Comparison of ENCODE assay signal across 9 mouse cellular contexts in genomic region chr12:59039162-59039970, GRCm38 (mm10). TPM values are rescaled to one million over a fixed set of nuclear protein-coding genes. Genes with fewer than 3 reads are reported as not detected.
DNase-seq lines count a peak whose midpoint lies in the region; ATAC-seq and TF ChIP-seq lines count a peak whose summit lies in the region.
"Had no signal": no experiment of that assay in that cellular context is flagged by ENCODE, and none has a peak within 500 bp of the region (broad histone marks: within the 10 kb centered on the region; RNA-seq: fewer than 3 reads in every experiment).

No protein-coding gene starts in this region.

- H3K27me3 ChIP-seq in lung, embryonic 15.5 days: no peaks in the 10 kb centered on the region
- H3K27me3 ChIP-seq in hindbrain, embryonic 14.5 days (ENCODE audit: control insufficient read depth, insufficient read depth, low read length): no peaks in the 10 kb centered on the region
- H3K27me3 ChIP-seq in myocyte (ENCODE audit: control insufficient read depth, insufficient read depth, insufficient read length): no peaks in the 10 kb centered on the region

- H3K9me3 ChIP-seq in lung, embryonic 15.5 days: no peaks in the 10 kb centered on the region
- no peaks in the 10 kb centered on the region for H3K9me3 ChIP-seq in hindbrain, embryonic 14.5 days (ENCODE audit: control insufficient read depth, low read length)

- peak; percentile 43; the same call in 1 of the 2 replicates for ATAC-seq in lung, embryonic 15.5 days (ENCODE audit: borderline replicate concordance, extremely low read depth, low FRiP score, low TSS enrichment)
- ATAC-seq in hindbrain, embryonic 14.5 days (ENCODE audit: low FRiP score): no peak; the same call in 1 of the 2 replicates

- peaks cover 19% of the 10 kb centered on the region for H3K36me3 ChIP-seq in lung, embryonic 15.5 days
- H3K36me3 ChIP-seq in hindbrain, embryonic 14.5 days (replicated peaks; ENCODE audit: control insufficient read depth, insufficient read depth): peaks cover 26% of the 10 kb centered on the region
- peaks cover 8% of the 10 kb centered on the region for H3K36me3 ChIP-seq in myocyte (ENCODE audit: control insufficient read depth, insufficient read depth)

- H3K4me1 ChIP-seq in lung, embryonic 15.5 days: peaks cover 20% of the 10 kb centered on the region
- peaks cover 10% of the 10 kb centered on the region for H3K4me1 ChIP-seq in bone marrow macrophage, adult 2 months (ENCODE audit: control insufficient read depth, insufficient read depth, low read length)
- no peaks in the 10 kb centered on the region for H3K4me1 ChIP-seq in hindbrain, embryonic 14.5 days (replicated peaks; ENCODE audit: control insufficient read depth, insufficient read depth, low read length)

- 64% methylated on average over 10 of the region's 10 CpGs for WGBS in lung, embryonic 15.5 days
- WGBS in hindbrain, embryonic 14.5 days: 69% methylated on average over 10 of the region's 10 CpGs

- peak overlapping the region; percentile 20 for H3K4me2 ChIP-seq in lung, embryonic 15.5 days
- H3K4me2 ChIP-seq in hindbrain, embryonic 14.5 days (replicated peaks): peak overlapping the region; percentile 24
- H3K4me2 ChIP-seq in myocyte (ENCODE audit: low read depth): peak overlapping the region; percentile 12

- H3K79me2 ChIP-seq in myocyte (ENCODE audit: control insufficient read depth, insufficient read depth): no peaks in the 10 kb centered on the region

- intact Hi-C loops in left cerebral cortex, postnatal 10 days (cut with DNase I): no loop called here

- no peak for TF ChIP-seq CTCF in bone marrow macrophage, adult 2 months (IDR thresholded peaks at IDR 0.05; ENCODE audit: low read depth, low read length)

- H3K4me3 ChIP-seq in lung, embryonic 15.5 days: no peak overlapping the region
- no peak overlapping the region for H3K4me3 ChIP-seq in bone marrow macrophage, adult 2 months (ENCODE audit: insufficient read depth, low read length)
- H3K4me3 ChIP-seq in hindbrain, embryonic 14.5 days (replicated peaks; ENCODE audit: low read length): 0 out of 2 replicates have a peak overlapping the region, but pooled peaks have one; percentile 0
- H3K4me3 ChIP-seq in myocyte: no peak overlapping the region
- H3K4me3 ChIP-seq: left cerebral cortex, adult 2 months had no signal

- H3K9ac ChIP-seq in lung, embryonic 15.5 days: no peak overlapping the region
- no peak overlapping the region for H3K9ac ChIP-seq in hindbrain, embryonic 14.5 days

- H3K27ac ChIP-seq in lung, embryonic 15.5 days: peak overlapping the region; percentile 83; the same call in 1 of the 2 replicates
- H3K27ac ChIP-seq in bone marrow macrophage, adult 2 months (ENCODE audit: insufficient read depth, low read depth, low read length): peak overlapping the region; percentile 92
- no peak overlapping the region for H3K27ac ChIP-seq in hindbrain, embryonic 14.5 days
- H3K27ac ChIP-seq: left cerebral cortex, adult 2 months had no signal

- no peak for TF ChIP-seq POLR2A in bone marrow macrophage, adult 2 months (IDR thresholded peaks at IDR 0.05; ENCODE audit: borderline replicate concordance, low read depth, low read length)
- no peak for TF ChIP-seq POLR2A in myocyte (IDR thresholded peaks at IDR 0.05; ENCODE audit: insufficient read length, low read depth)

- no peak for DNase-seq in lung, postnatal 25 days (ENCODE audit: low spot score)
- DNase-seq in hindbrain, embryonic 14.5 days (ENCODE audit: low spot score): no peak
- DNase-seq in cerebellum, postnatal 14 days: no peak
- DNase-seq in cerebellum, adult 11 months: no peak
- DNase-seq in left cerebral cortex, postnatal 10 days (ENCODE audit: extremely low spot score in 1 of 2, low spot score in 2 of 2): no peak

- H3ac ChIP-seq in myocyte (ENCODE audit: control insufficient read depth, insufficient read length): no peak overlapping the region

TF ChIP-seq in myocyte, 11 proteins besides CTCF, POLR2A, EP300 and RAD21:
- TF ChIP-seq REST (IDR thresholded peaks at IDR 0.05; ENCODE audit: insufficient read depth, insufficient read length) (no peak), MAX (IDR thresholded peaks at IDR 0.05; ENCODE audit: low read depth) (no peak), MYOD1 (IDR thresholded peaks at IDR 0.05; ENCODE audit: control insufficient read depth in 1 of 3, insufficient read length in 2 of 3, low read depth in 2 of 3) (no peak), USF1 (IDR thresholded peaks at IDR 0.05; ENCODE audit: low read depth) (no peak), SRF (IDR thresholded peaks at IDR 0.05; ENCODE audit: control insufficient read depth, insufficient read length, low read depth) (no peak), POLR2AphosphoS2 (IDR thresholded peaks at IDR 0.05; ENCODE audit: insufficient read length, low read depth) (no peak), TCF12 (IDR thresholded peaks at IDR 0.05; ENCODE audit: insufficient read depth, poor library complexity, severe bottlenecking) (no peak), CEBPB (IDR thresholded peaks at IDR 0.05; ENCODE audit: insufficient read depth, poor library complexity, severe bottlenecking) (no peak), MYOG (IDR thresholded peaks at IDR 0.05; ENCODE audit: control insufficient read depth in 1 of 3, insufficient read depth in 1 of 3, insufficient read length in 2 of 3, low read depth in 2 of 3) (no peak), E2F4 (IDR thresholded peaks at IDR 0.05; ENCODE audit: insufficient read depth) (no peak), TCF3 (IDR thresholded peaks at IDR 0.05; ENCODE audit: insufficient read length, low read depth) (no peak)

RNA-seq across cellular contexts. Expression of gene Trappc6b, which starts 21.9 kb away (rescaled TPM):
- 87.8 and 92.5 TPM in 2 replicates for polyA plus RNA-seq in lung, embryonic 15.5 days (2015; fragmentation: Nextera tagmentation; extraction: Ambion mirVana)
- polyA plus RNA-seq in bone marrow macrophage, adult 2 months (2012; ENCODE audit: insufficient read depth, insufficient read length, missing spikeins): 88.0 and 90.6 TPM in 2 replicates
- 110 and 111 TPM in 2 replicates for polyA plus RNA-seq in hindbrain, embryonic 14.5 days (2014; fragmentation: Nextera tagmentation; extraction: Ambion mirVana)
- polyA plus RNA-seq in myocyte (2012; fragmentation: generic; extraction: Trizol): 52.0 TPM
- total RNA-seq in left cerebral cortex, postnatal 10 days (2021): 100 to 1,000 TPM; 122 to 132 TPM

RNA-seq across cellular contexts. Expression of gene Gemin2, which starts 26.2 kb away (rescaled TPM):
- polyA plus RNA-seq in lung, embryonic 15.5 days (2015; fragmentation: Nextera tagmentation; extraction: Ambion mirVana): 29.3 and 31.5 TPM in 2 replicates
- 6.3 and 6.9 TPM in 2 replicates for polyA plus RNA-seq in bone marrow macrophage, adult 2 months (2012; ENCODE audit: insufficient read depth, insufficient read length, missing spikeins)
- 11.8 and 13.9 TPM in 2 replicates for polyA plus RNA-seq in hindbrain, embryonic 14.5 days (2014; fragmentation: Nextera tagmentation; extraction: Ambion mirVana)
- 10.2 TPM for polyA plus RNA-seq in myocyte (2012; fragmentation: generic; extraction: Trizol)
- 1 to 10 TPM; 7.3 to 8.2 TPM for total RNA-seq in left cerebral cortex, postnatal 10 days (2021)

RNA-seq across cellular contexts. Expression of gene Pnn, which starts 27.3 kb away (rescaled TPM):
- polyA plus RNA-seq in lung, embryonic 15.5 days (2015; fragmentation: Nextera tagmentation; extraction: Ambion mirVana): 96.1 and 105 TPM in 2 replicates
- 81.7 and 114 TPM in 2 replicates for polyA plus RNA-seq in bone marrow macrophage, adult 2 months (2012; ENCODE audit: insufficient read depth, insufficient read length, missing spikeins)
- polyA plus RNA-seq in hindbrain, embryonic 14.5 days (2014; fragmentation: Nextera tagmentation; extraction: Ambion mirVana): 63.4 and 70.6 TPM in 2 replicates
- 7.6 TPM for polyA plus RNA-seq in myocyte (2012; fragmentation: generic; extraction: Trizol)
- total RNA-seq in left cerebral cortex, postnatal 10 days (2021): 10 to 100 TPM; 43.5 to 52.9 TPM

RNA-seq across cellular contexts. Expression of gene Sec23a, which starts 27.5 kb away (rescaled TPM):
- polyA plus RNA-seq in lung, embryonic 15.5 days (2015; fragmentation: Nextera tagmentation; extraction: Ambion mirVana): 64.0 and 65.6 TPM in 2 replicates
- polyA plus RNA-seq in bone marrow macrophage, adult 2 months (2012; ENCODE audit: insufficient read depth, insufficient read length, missing spikeins): 13.0 and 15.5 TPM in 2 replicates
- 130 and 144 TPM in 2 replicates for polyA plus RNA-seq in hindbrain, embryonic 14.5 days (2014; fragmentation: Nextera tagmentation; extraction: Ambion mirVana)
- polyA plus RNA-seq in myocyte (2012; fragmentation: generic; extraction: Trizol): 24.6 TPM
- total RNA-seq in left cerebral cortex, postnatal 10 days (2021): 100 to 1,000 TPM; 149 to 151 TPM

RNA-seq across cellular contexts. Expression of gene Mia2, which starts 56.2 kb away (rescaled TPM):
- polyA plus RNA-seq in lung, embryonic 15.5 days (2015; fragmentation: Nextera tagmentation; extraction: Ambion mirVana): 53.8 and 59.9 TPM in 2 replicates
- polyA plus RNA-seq in bone marrow macrophage, adult 2 months (2012; ENCODE audit: insufficient read depth, insufficient read length, missing spikeins): 154 and 168 TPM in 2 replicates
- 34.4 and 38.7 TPM in 2 replicates for polyA plus RNA-seq in hindbrain, embryonic 14.5 days (2014; fragmentation: Nextera tagmentation; extraction: Ambion mirVana)
- polyA plus RNA-seq in myocyte (2012; fragmentation: generic; extraction: Trizol): 22.6 TPM
- 10 to 100 TPM; 37.7 to 40.7 TPM for total RNA-seq in left cerebral cortex, postnatal 10 days (2021)
